Mouse (Mus musculus) layer of hippocampus, adult 8-10 months (tissue): ENCODE data around the gene Crocc. TPM values are rescaled to one million over a fixed set of nuclear protein-coding genes. Genes with fewer than 3 reads are reported as not detected.

Experiments used
- DNase-seq, 2 experiments: peaks; one replicate each; pipeline ENCODE4 v3.0.0; 2022; ENCODE audit warnings: low spot score in 2 of 2
- total RNA-seq, 4 experiments: library from RNA; stranded (reverse); gene quantifications; 2 replicates each; pipeline ENCODE4 v1.2.4; 2022

Crocc gene
- total RNA-seq, 4 experiments from 2014 or later: 67.9 to 92.0 (median 76.6) TPM

- no peak for DNase-seq
Measured at GRCm38 (mm10) chr4:141021614-141021929, 38.8 kb downstream of the Crocc start.

GRCm38 (mm10) chr4:141020811-141021613 is 39.3 kb downstream of the Crocc start:
- DNase-seq: no peak

GRCm38 (mm10) chr4:141020220-141020619 is 40.1 kb downstream of the Crocc start:
- no peak for DNase-seq

GRCm38 (mm10) chr4:141017657-141018436 is 42.5 kb downstream of the Crocc start:
- no peak for DNase-seq

- DNase-seq: no peak
Measured at GRCm38 (mm10) chr4:141016311-141016710, 44.0 kb downstream of the Crocc start.

GRCm38 (mm10) chr4:141015356-141015755 is 45.0 kb downstream of the Crocc start:
- DNase-seq: no peak

GRCm38 (mm10) chr4:141014856-141015255 is 45.5 kb downstream of the Crocc start:
- DNase-seq: no peak

GRCm38 (mm10) chr4:141014114-141014513 is 46.2 kb downstream of the Crocc start:
- no peak for DNase-seq

- peak in 1 of 2 experiments; percentile 34 for DNase-seq
Measured at GRCm38 (mm10) chr4:141012558-141012957, 47.8 kb downstream of the Crocc start.

GRCm38 (mm10) chr4:141011556-141012328 is 48.6 kb downstream of the Crocc start:
- DNase-seq: no peak

- no peak for DNase-seq
Measured at GRCm38 (mm10) chr4:141010941-141011429, 49.4 kb downstream of the Crocc start.

- DNase-seq: no peak
Measured at GRCm38 (mm10) chr4:141010526-141010925, 49.8 kb downstream of the Crocc start.

- no peak for DNase-seq
Measured at GRCm38 (mm10) chr4:141010118-141010517, 50.2 kb downstream of the Crocc start, which contains the start of gene Mfap2. Gene Mfap2, plus strand, starts transcription at chr4:141010418.

- DNase-seq: no peak
Measured at GRCm38 (mm10) chr4:141008028-141008427, 52.3 kb downstream of the Crocc start.

GRCm38 (mm10) chr4:141005983-141006382 is 54.4 kb downstream of the Crocc start:
- no peak for DNase-seq

GRCm38 (mm10) chr4:140996812-140997211 is 63.5 kb downstream of the Crocc start:
- DNase-seq: no peak

- no peak for DNase-seq
Measured at GRCm38 (mm10) chr4:140995811-140996210, 64.5 kb downstream of the Crocc start.

GRCm38 (mm10) chr4:140993846-140994245 is 66.5 kb downstream of the Crocc start:
- no peak for DNase-seq

- no peak for DNase-seq
Measured at GRCm38 (mm10) chr4:140992215-140992614, 68.1 kb downstream of the Crocc start.

GRCm38 (mm10) chr4:140989447-140989846 is 70.9 kb downstream of the Crocc start:
- DNase-seq: no peak

- no peak for DNase-seq
Measured at GRCm38 (mm10) chr4:140988706-140989290, 71.6 kb downstream of the Crocc start.
